9 mouse cellular contexts compared by ENCODE assay signal in the genomic region with DNA sequence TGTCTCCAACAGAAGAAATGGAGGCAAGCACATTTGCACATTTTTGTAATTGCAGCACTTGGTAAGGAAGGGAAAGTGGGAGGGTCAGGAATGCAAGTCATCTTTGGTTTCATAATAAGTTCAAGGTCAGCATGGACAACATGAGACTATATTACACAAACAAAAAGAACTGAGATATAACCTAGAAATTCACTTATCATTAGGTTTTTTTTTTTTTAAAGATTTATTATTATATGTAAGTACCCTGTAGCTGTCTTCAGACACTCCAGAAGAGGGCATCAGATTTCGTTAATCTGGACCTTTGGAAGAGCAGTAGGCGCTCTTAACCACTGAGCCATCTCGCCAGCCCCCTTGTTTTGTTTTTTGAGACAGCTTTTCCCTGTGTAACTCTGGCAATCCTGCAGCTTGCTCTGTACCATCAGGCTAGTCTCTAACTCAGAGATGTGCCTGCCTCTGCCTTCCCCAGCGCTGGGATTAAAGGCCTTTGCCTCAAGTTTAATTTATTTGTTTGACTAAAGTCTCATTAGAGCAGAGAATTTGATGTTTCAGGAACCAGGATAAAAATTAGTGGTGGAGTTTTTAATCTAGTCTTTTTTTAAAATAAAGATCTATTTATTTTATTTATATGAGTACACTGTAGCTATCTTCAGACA. TPM values are rescaled to one million over a fixed set of nuclear protein-coding genes. Genes with fewer than 3 reads are reported as not detected.
DNase-seq lines count a peak whose midpoint lies in the region; ATAC-seq and TF ChIP-seq lines count a peak whose summit lies in the region.
"Had no signal": no experiment of that assay in that cellular context is flagged by ENCODE, and none has a peak within 500 bp of the region (broad histone marks: within the 10 kb centered on the region; RNA-seq: fewer than 3 reads in every experiment).

No protein-coding gene starts in this region.

- H3K27me3 ChIP-seq in heart, embryonic 12.5 days (replicated peaks), result no peaks in the 10 kb centered on the region
- H3K27me3 ChIP-seq in E14TG2a.4 (ENCODE audit: insufficient read depth, low read length), result no peaks in the 10 kb centered on the region

- H3K79me2 ChIP-seq in macrophage (ENCODE audit: inconsistent target), result peaks cover 38% of the 10 kb centered on the region

- no peak for ATAC-seq in heart, embryonic 12.5 days (ENCODE audit: insufficient number of reproducible peaks, low FRiP score)
- ATAC-seq in granulocyte monocyte progenitor cell, adult 5-6 weeks (replicated peaks; ENCODE audit: poor library complexity, severe bottlenecking), result 0 out of 2 replicates have a peak, but pooled peaks have one; percentile 31

- no peak for DNase-seq in heart, postnatal 14 days
- DNase-seq in cerebellum, postnatal 36 days, result no peak
- no peak for DNase-seq in frontal cortex, postnatal 10 days (ENCODE audit: low spot score in 2 of 2)
- no peak for DNase-seq in frontal cortex, postnatal 36 days (ENCODE audit: low spot score in 2 of 2)

- H3K36me3 ChIP-seq in heart, embryonic 12.5 days, result peaks cover 9% of the 10 kb centered on the region
- peaks cover 28% of the 10 kb centered on the region for H3K36me3 ChIP-seq in E14TG2a.4 (ENCODE audit: insufficient read depth, low read length)
- no peaks in the 10 kb centered on the region for H3K36me3 ChIP-seq in macrophage (ENCODE audit: inconsistent target)

- TF ChIP-seq CTCF in E14TG2a.4 (conservative IDR thresholded peaks at IDR 0.05; ENCODE audit: low read length), result no peak

- WGBS in heart, embryonic 12.5 days, result 50% methylated on average over 4 of the region's 4 CpGs
- 63% methylated on average over 4 of the region's 4 CpGs for WGBS in macrophage (ENCODE audit: missing documents)

- no peaks in the 10 kb centered on the region for H3K9me3 ChIP-seq in heart, embryonic 12.5 days (replicated peaks)
- H3K9me3 ChIP-seq in E14TG2a.4 (ENCODE audit: low read length), result no peaks in the 10 kb centered on the region

- 0 out of 2 replicates have a peak overlapping the region, but pooled peaks have one; percentile 92 for H3K4me3 ChIP-seq in heart, embryonic 12.5 days
- H3K4me3 ChIP-seq in E14TG2a.4 (replicated peaks; ENCODE audit: low read length) (peak overlapping the region; percentile 96), macrophage (ENCODE audit: inconsistent target) (peak overlapping the region; percentile 81)

- peak overlapping the region; percentile 98; the same call in 1 of the 2 replicates for H3K27ac ChIP-seq in heart, embryonic 12.5 days (ENCODE audit: poor library complexity, severe bottlenecking)
- peak overlapping the region; percentile 77 for H3K27ac ChIP-seq in macrophage

- peak overlapping the region; percentile 68 for H3K4me2 ChIP-seq in heart, embryonic 12.5 days

- intact Hi-C loops in heart, postnatal 14 days (cut with DNase I), result loop anchor here (10.0 kb wide), 1 partner anchor 953 kb away; a partner anchor contains a TSS

- no peak overlapping the region; the same call in 1 of the 2 replicates for H3K9ac ChIP-seq in heart, embryonic 12.5 days

- peaks cover 10% of the 10 kb centered on the region for H3K4me1 ChIP-seq in heart, embryonic 12.5 days (replicated peaks)
- H3K4me1 ChIP-seq in E14TG2a.4 (replicated peaks; ENCODE audit: low read depth, low read length), result peaks cover 36% of the 10 kb centered on the region

RNA-seq across cellular contexts. Expression of a gene that starts 0.7 kb away (rescaled TPM):
- polyA plus RNA-seq in heart, embryonic 12.5 days (2016; fragmentation: Nextera tagmentation; extraction: Ambion mirVana), result 72.3 and 77.0 TPM in 2 replicates
- total RNA-seq in heart, postnatal 14 days (2021), result 10 to 100 TPM; 24.9 to 26.3 TPM
- total RNA-seq in granulocyte monocyte progenitor cell, adult 5-6 weeks (2014; fragmentation: Nextera tagmentation), result 63.7 and 74.9 TPM in 2 replicates
- 60.0 and 122 TPM in 2 replicates for total RNA-seq in granulocyte monocyte progenitor cell, adult 5-6 weeks (2017)
- total RNA-seq in macrophage (2018; cell fraction: chromatin; rRNA removed), result 100 to 1,000 TPM in 24 of 26 experiments, 10 to 100 TPM in 2; 88.5 to 241 (median 151) TPM
- 10 to 100 TPM in 24 of 26 experiments, 1 to 10 TPM in 2; 9.6 to 28.3 (median 18.0) TPM for total RNA-seq in macrophage (2018; cell fraction: cytosol; rRNA removed)
- total RNA-seq in macrophage (2018; cell fraction: nucleus; rRNA removed), result 100 to 1,000 TPM in 11 of 26 experiments, 10 to 100 TPM in 15; 54.8 to 171 (median 85.8) TPM
- 27.9 to 31.3 TPM (median 28.9 TPM) in 3 replicates for polyA plus RNA-seq in macrophage (2018)

RNA-seq across cellular contexts. Expression of a gene that starts 8.0 kb away (rescaled TPM):
- 46.1 TPM in 2 replicates for polyA plus RNA-seq in heart, embryonic 12.5 days (2016; fragmentation: Nextera tagmentation; extraction: Ambion mirVana)
- total RNA-seq in heart, postnatal 14 days (2021), result 10 to 100 TPM; 92.5 to 95.8 TPM
- total RNA-seq in granulocyte monocyte progenitor cell, adult 5-6 weeks (2014; fragmentation: Nextera tagmentation), result 12.8 and 15.4 TPM in 2 replicates
- 5.1 and 6.1 TPM in 2 replicates for total RNA-seq in granulocyte monocyte progenitor cell, adult 5-6 weeks (2017)
- total RNA-seq in macrophage (2018; cell fraction: chromatin; rRNA removed), result 100 to 1,000 TPM in 2 of 26 experiments, 10 to 100 TPM in 24; 12.4 to 114 (median 48.7) TPM
- total RNA-seq in macrophage (2018; cell fraction: cytosol; rRNA removed), result 100 to 1,000 TPM in 25 of 26 experiments, 10 to 100 TPM in 1; 95.8 to 167 (median 130) TPM
- total RNA-seq in macrophage (2018; cell fraction: nucleus; rRNA removed), result 100 to 1,000 TPM in 23 of 26 experiments, 10 to 100 TPM in 3; 37.4 to 192 (median 141) TPM
- polyA plus RNA-seq in macrophage (2018), result 73.6 to 152 TPM (median 101 TPM) in 3 replicates

RNA-seq across cellular contexts. Expression of a gene that starts 44.4 kb away (rescaled TPM):
- polyA plus RNA-seq in heart, embryonic 12.5 days (2016; fragmentation: Nextera tagmentation; extraction: Ambion mirVana), result 6.3 and 7.2 TPM in 2 replicates
- total RNA-seq in heart, postnatal 14 days (2021), result under 1 TPM; 0.56 to 0.81 TPM
- not detected in 2 replicates for total RNA-seq in granulocyte monocyte progenitor cell, adult 5-6 weeks (2014; fragmentation: Nextera tagmentation)
- 0.98 TPM in 1 of 2 replicates, not detected in the other for total RNA-seq in granulocyte monocyte progenitor cell, adult 5-6 weeks (2017)
- total RNA-seq in macrophage (2018; cell fraction: chromatin; rRNA removed), result not detected
- not detected for total RNA-seq in macrophage (2018; cell fraction: cytosol; rRNA removed)
- not detected for total RNA-seq in macrophage (2018; cell fraction: nucleus; rRNA removed)
- not detected in 3 replicates for polyA plus RNA-seq in macrophage (2018)
- total RNA-seq: monocyte, adult 5-6 weeks had no signal

RNA-seq across cellular contexts. Expression of a gene that starts 49.3 kb away (rescaled TPM):
- polyA plus RNA-seq in heart, embryonic 12.5 days (2016; fragmentation: Nextera tagmentation; extraction: Ambion mirVana), result 5.6 and 7.0 TPM in 2 replicates
- total RNA-seq in heart, postnatal 14 days (2021), result 1 to 10 TPM in 1 of 2 experiments, under 1 TPM in 1; 0.72 to 1.7 TPM
- not detected in 2 replicates for total RNA-seq in granulocyte monocyte progenitor cell, adult 5-6 weeks (2014; fragmentation: Nextera tagmentation)
- total RNA-seq in granulocyte monocyte progenitor cell, adult 5-6 weeks (2017), result not detected in 2 replicates
- total RNA-seq in macrophage (2018; cell fraction: chromatin; rRNA removed), result 10 to 100 TPM in 9 of 26 experiments, 1 to 10 TPM in 7, under 1 TPM in 8, not detected in 2; 0.45 to 22.3 (median 5.9) TPM
- total RNA-seq in macrophage (2018; cell fraction: cytosol; rRNA removed), result under 1 TPM in 12 of 26 experiments, not detected in 14; 0.05 to 0.93 (median 0.26) TPM
- 10 to 100 TPM in 8 of 26 experiments, 1 to 10 TPM in 7, under 1 TPM in 9, not detected in 2; 0.24 to 24.9 (median 5.2) TPM for total RNA-seq in macrophage (2018; cell fraction: nucleus; rRNA removed)
- polyA plus RNA-seq in macrophage (2018), result 0.07 to 1.2 TPM (median 0.88 TPM) in 3 replicates
- total RNA-seq: monocyte, adult 5-6 weeks had no signal

RNA-seq across cellular contexts. Expression of a gene that starts 53.1 kb away (rescaled TPM):
- polyA plus RNA-seq in heart, embryonic 12.5 days (2016; fragmentation: Nextera tagmentation; extraction: Ambion mirVana), result 0.45 and 1.0 TPM in 2 replicates
- total RNA-seq in heart, postnatal 14 days (2021), result not detected
- total RNA-seq in granulocyte monocyte progenitor cell, adult 5-6 weeks (2014; fragmentation: Nextera tagmentation), result not detected in 2 replicates
- 0.30 TPM in 1 of 2 replicates, not detected in the other for total RNA-seq in granulocyte monocyte progenitor cell, adult 5-6 weeks (2017)
- not detected for total RNA-seq in macrophage (2018; cell fraction: chromatin; rRNA removed)
- not detected for total RNA-seq in macrophage (2018; cell fraction: cytosol; rRNA removed)
- total RNA-seq in macrophage (2018; cell fraction: nucleus; rRNA removed), result not detected
- not detected in 3 replicates for polyA plus RNA-seq in macrophage (2018)
- total RNA-seq: monocyte, adult 5-6 weeks had no signal

Comparison
In these comparisons a context has a peak if more than half of its experiments do, and no peak if none do; other contexts are left out.
1. RNA of a gene that starts 8.0 kb away (total RNA-seq): 92.5 to 95.8 TPM in heart, postnatal 14 days; 5.1 to 15.4 TPM in granulocyte monocyte progenitor cell, adult 5-6 weeks; every median in the first group is over 4 times any median in the second.
2. Peak in every context shown above with its lines, with median percentiles within 50 percentile points of each other: H3K4me3 ChIP-seq.